Mouse (Mus musculus): ENCODE data around the gene Qsox1. TPM values are rescaled to one million over a fixed set of nuclear protein-coding genes. Genes with fewer than 3 reads are reported as not detected.

Gene Qsox1
- 16.7 and 19.4 TPM in 2 replicates for polyA plus RNA-seq (2015; fragmentation: Nextera tagmentation; extraction: Ambion mirVana)

GRCm38 (mm10) chr1:155812581-155813499 lies at the start of gene Qsox1:
Qsox1 (minus strand) TSS chr1:155812889.
- Histone ChIP-seq H3K27me3 (peaks cover 7% of the 10 kb centered on the region; the same call in 1 of the 2 replicates), H3K4me2 (peak within 1 kb of the TSS; percentile 72), H3K4me3 (peak within 1 kb of the TSS; percentile 80), H3K27ac (replicated peaks) (peak within 1 kb of the TSS; percentile 65), H3K36me3 (no peaks in the 10 kb centered on the region), H3K4me1 (replicated peaks) (peaks cover 29% of the 10 kb centered on the region), H3K9me3 (no peaks in the 10 kb centered on the region), H3K9ac (peak within 1 kb of the TSS; percentile 78)
- peak; percentile 94 for ATAC-seq (ENCODE audit: low read depth)
- under 1% methylated on average over 67 of the region's 67 CpGs for WGBS

- Histone ChIP-seq H3K4me3 (no peak overlapping the region), H3K36me3 (peaks cover 75% of the 10 kb centered on the region)
- no peak for ATAC-seq (ENCODE audit: low read depth)
These were observed 42.4 kb upstream of the Qsox1 start for GRCm38 (mm10) chr1:155854926-155855702.

GRCm38 (mm10) chr1:155853009-155853408 lies 40.3 kb upstream of the Qsox1 start:
- ATAC-seq (ENCODE audit: low read depth), result no peak
- Histone ChIP-seq H3K9me3 (no peaks in the 10 kb centered on the region), H3K27me3 (no peaks in the 10 kb centered on the region), H3K4me3 (no peak overlapping the region), H3K27ac (replicated peaks) (no peak overlapping the region), H3K4me2 (no peak overlapping the region), H3K4me1 (replicated peaks) (no peaks in the 10 kb centered on the region), H3K9ac (no peak overlapping the region), H3K36me3 (peaks cover 65% of the 10 kb centered on the region)
- WGBS, result 96% methylated on average over 5 of the region's 5 CpGs

More at GRCm38 (mm10) chr1:155854926-155855702, 42.4 kb upstream of the Qsox1 start:
- WGBS, result 83% methylated on average over 7 of the region's 7 CpGs
- Histone ChIP-seq H3K4me1 (replicated peaks) (no peaks in the 10 kb centered on the region), H3K27me3 (no peaks in the 10 kb centered on the region), H3K9me3 (no peaks in the 10 kb centered on the region), H3K27ac (replicated peaks) (no peak overlapping the region), H3K9ac (no peak overlapping the region), H3K4me2 (no peak overlapping the region)

GRCm38 (mm10) chr1:155844235-155844634 lies 31.5 kb upstream of the Qsox1 start:
- Histone ChIP-seq H3K27me3 (no peaks in the 10 kb centered on the region), H3K36me3 (peaks cover 59% of the 10 kb centered on the region), H3K9ac (no peak overlapping the region), H3K27ac (replicated peaks) (no peak overlapping the region), H3K4me2 (no peak overlapping the region), H3K4me3 (no peak overlapping the region), H3K9me3 (no peaks in the 10 kb centered on the region), H3K4me1 (replicated peaks) (no peaks in the 10 kb centered on the region)
- no peak for ATAC-seq (ENCODE audit: low read depth)
- 74% methylated on average over 5 of the region's 5 CpGs for WGBS

GRCm38 (mm10) chr1:155843538-155843937 lies 30.8 kb upstream of the Qsox1 start:
- no peak overlapping the region for H3K9ac ChIP-seq
- no peaks in the 10 kb centered on the region for H3K9me3 ChIP-seq
- H3K4me3 ChIP-seq, result no peak overlapping the region
- no peaks in the 10 kb centered on the region for H3K4me1 ChIP-seq (replicated peaks)
- no peak overlapping the region for H3K4me2 ChIP-seq
- H3K27ac ChIP-seq (replicated peaks), result no peak overlapping the region
- H3K36me3 ChIP-seq, result peaks cover 55% of the 10 kb centered on the region
- no peaks in the 10 kb centered on the region for H3K27me3 ChIP-seq
- WGBS, result 92% methylated on average over 4 of the region's 4 CpGs
- ATAC-seq (ENCODE audit: low read depth), result no peak

- Histone ChIP-seq H3K27me3 (no peaks in the 10 kb centered on the region), H3K9ac (no peak overlapping the region), H3K36me3 (0 out of 2 replicates have a peak, but pooled peaks cover 3% of the 10 kb centered on the region), H3K4me3 (no peak overlapping the region), H3K4me2 (no peak overlapping the region), H3K4me1 (replicated peaks) (no peaks in the 10 kb centered on the region), H3K9me3 (0 out of 2 replicates have a peak, but pooled peaks cover 6% of the 10 kb centered on the region), H3K27ac (replicated peaks) (no peak overlapping the region)
- no peak for ATAC-seq (ENCODE audit: low read depth)
- 74% methylated on average over 2 of the region's 2 CpGs for WGBS
These were observed 23.0 kb upstream of the Qsox1 start for GRCm38 (mm10) chr1:155835667-155836066.

GRCm38 (mm10) chr1:155833610-155834009 lies 20.9 kb upstream of the Qsox1 start:
- no peaks in the 10 kb centered on the region for H3K36me3 ChIP-seq
- H3K9ac ChIP-seq, result no peak overlapping the region
- ATAC-seq (ENCODE audit: low read depth), result no peak
- H3K27me3 ChIP-seq, result no peaks in the 10 kb centered on the region
- no peak overlapping the region for H3K4me2 ChIP-seq
- WGBS, result 85% methylated on average over 9 of the region's 9 CpGs
- no peaks in the 10 kb centered on the region for H3K4me1 ChIP-seq (replicated peaks)
- no peak overlapping the region for H3K27ac ChIP-seq (replicated peaks)
- 0 out of 2 replicates have a peak, but pooled peaks cover 6% of the 10 kb centered on the region for H3K9me3 ChIP-seq
- no peak overlapping the region for H3K4me3 ChIP-seq

GRCm38 (mm10) chr1:155831958-155832357 lies 19.3 kb upstream of the Qsox1 start:
- H3K4me2 ChIP-seq, result no peak overlapping the region
- 84% methylated on average over 3 of the region's 3 CpGs for WGBS

GRCm38 (mm10) chr1:155830861-155831260 lies 18.2 kb upstream of the Qsox1 start:
- no peaks in the 10 kb centered on the region for H3K4me1 ChIP-seq (replicated peaks)
- no peaks in the 10 kb centered on the region for H3K36me3 ChIP-seq
- no peak overlapping the region for H3K27ac ChIP-seq (replicated peaks)
- H3K27me3 ChIP-seq, result no peaks in the 10 kb centered on the region
- H3K9ac ChIP-seq, result no peak overlapping the region
- no peak overlapping the region for H3K4me3 ChIP-seq
- 83% methylated on average over 6 of the region's 6 CpGs for WGBS
- no peak for ATAC-seq (ENCODE audit: low read depth)
- no peak overlapping the region for H3K4me2 ChIP-seq
- no peaks in the 10 kb centered on the region for H3K9me3 ChIP-seq

More at GRCm38 (mm10) chr1:155831958-155832357, 19.3 kb upstream of the Qsox1 start:
- Histone ChIP-seq H3K9ac (no peak overlapping the region), H3K36me3 (no peaks in the 10 kb centered on the region), H3K4me3 (no peak overlapping the region), H3K27ac (replicated peaks) (no peak overlapping the region), H3K27me3 (no peaks in the 10 kb centered on the region), H3K9me3 (no peaks in the 10 kb centered on the region), H3K4me1 (replicated peaks) (no peaks in the 10 kb centered on the region)
- no peak for ATAC-seq (ENCODE audit: low read depth)

- H3K4me1 ChIP-seq (replicated peaks), result no peaks in the 10 kb centered on the region
- no peak overlapping the region for H3K9ac ChIP-seq
- H3K27ac ChIP-seq (replicated peaks), result no peak overlapping the region
- no peak overlapping the region for H3K4me3 ChIP-seq
- WGBS, result 66% methylated on average over 8 of the region's 8 CpGs
- H3K9me3 ChIP-seq, result no peaks in the 10 kb centered on the region
- H3K36me3 ChIP-seq, result no peaks in the 10 kb centered on the region
- ATAC-seq (ENCODE audit: low read depth), result no peak
- no peaks in the 10 kb centered on the region for H3K27me3 ChIP-seq
- no peak overlapping the region for H3K4me2 ChIP-seq
These were observed 15.1 kb upstream of the Qsox1 start for GRCm38 (mm10) chr1:155827703-155828295.

- WGBS, result 41% methylated on average over 5 of the region's 5 CpGs
- Histone ChIP-seq H3K4me1 (replicated peaks) (no peaks in the 10 kb centered on the region), H3K9ac (no peak overlapping the region), H3K9me3 (no peaks in the 10 kb centered on the region), H3K4me3 (no peak overlapping the region), H3K27me3 (no peaks in the 10 kb centered on the region), H3K27ac (replicated peaks) (no peak overlapping the region), H3K4me2 (no peak overlapping the region), H3K36me3 (no peaks in the 10 kb centered on the region)
- no peak for ATAC-seq (ENCODE audit: low read depth)
These were observed 14.2 kb upstream of the Qsox1 start for GRCm38 (mm10) chr1:155826803-155827395.

Measured in neural tube, embryonic 13.5 days (tissue).